Mouse (Mus musculus): ENCODE data around the gene Klhl29.

The Klhl29 gene

GRCm38 (mm10) chr12:5301841-5302240 is 73.6 kb downstream of the Klhl29 start:
- no peak for DNase-seq (ENCODE audit: low spot score in 2 of 2)

- DNase-seq (ENCODE audit: low spot score in 2 of 2): no peak
Measured at GRCm38 (mm10) chr12:5296422-5296821, 79.1 kb downstream of the Klhl29 start.

GRCm38 (mm10) chr12:5292316-5292715 is 83.2 kb downstream of the Klhl29 start:
- DNase-seq (ENCODE audit: low spot score in 2 of 2): no peak

- DNase-seq (ENCODE audit: low spot score in 2 of 2): no peak
Measured at GRCm38 (mm10) chr12:5285579-5285978, 89.9 kb downstream of the Klhl29 start.

- DNase-seq (ENCODE audit: low spot score in 2 of 2): no peak
Measured at GRCm38 (mm10) chr12:5284961-5285360, 90.5 kb downstream of the Klhl29 start.

GRCm38 (mm10) chr12:5283654-5284053 is 91.8 kb downstream of the Klhl29 start:
- no peak for DNase-seq (ENCODE audit: low spot score in 2 of 2)

GRCm38 (mm10) chr12:5282611-5283010 is 92.9 kb downstream of the Klhl29 start:
- DNase-seq (ENCODE audit: low spot score in 2 of 2): no peak

GRCm38 (mm10) chr12:5279873-5280272 is 95.6 kb downstream of the Klhl29 start:
- DNase-seq (ENCODE audit: low spot score in 2 of 2): no peak

- DNase-seq (ENCODE audit: low spot score in 2 of 2): no peak
Measured at GRCm38 (mm10) chr12:5277028-5277427, 98.5 kb downstream of the Klhl29 start.

- no peak for DNase-seq (ENCODE audit: low spot score in 2 of 2)
Measured at GRCm38 (mm10) chr12:5275507-5275936, 100.0 kb downstream of the Klhl29 start.

GRCm38 (mm10) chr12:5274519-5274944 is 101.0 kb downstream of the Klhl29 start:
- DNase-seq (ENCODE audit: low spot score in 2 of 2): no peak

GRCm38 (mm10) chr12:5273316-5274047 is 102.0 kb downstream of the Klhl29 start:
- DNase-seq (ENCODE audit: low spot score in 2 of 2): no peak

GRCm38 (mm10) chr12:5270527-5270926 is 105.0 kb downstream of the Klhl29 start:
- no peak for DNase-seq (ENCODE audit: low spot score in 2 of 2)

- no peak for DNase-seq (ENCODE audit: low spot score in 2 of 2)
Measured at GRCm38 (mm10) chr12:5269936-5270335, 105.5 kb downstream of the Klhl29 start.

GRCm38 (mm10) chr12:5269061-5269460 is 106.4 kb downstream of the Klhl29 start:
- no peak for DNase-seq (ENCODE audit: low spot score in 2 of 2)

GRCm38 (mm10) chr12:5268188-5268612 is 107.3 kb downstream of the Klhl29 start:
- peak in 1 of 2 experiments; percentile 52 for DNase-seq (ENCODE audit: low spot score in 2 of 2)

- no peak for DNase-seq (ENCODE audit: low spot score in 2 of 2)
Measured at GRCm38 (mm10) chr12:5267271-5268187, 108.0 kb downstream of the Klhl29 start.

GRCm38 (mm10) chr12:5266773-5267172 is 108.7 kb downstream of the Klhl29 start:
- DNase-seq (ENCODE audit: low spot score in 2 of 2): no peak

GRCm38 (mm10) chr12:5261476-5261875 is 114.0 kb downstream of the Klhl29 start:
- no peak for DNase-seq (ENCODE audit: low spot score in 2 of 2)

- DNase-seq (ENCODE audit: low spot score in 2 of 2): no peak
Measured at GRCm38 (mm10) chr12:5258779-5259178, 116.7 kb downstream of the Klhl29 start.

GRCm38 (mm10) chr12:5257174-5257573 is 118.3 kb downstream of the Klhl29 start:
- no peak for DNase-seq (ENCODE audit: low spot score in 2 of 2)

GRCm38 (mm10) chr12:5255079-5255478 is 120.4 kb downstream of the Klhl29 start:
- DNase-seq (ENCODE audit: low spot score in 2 of 2): no peak

Data from urinary bladder, postnatal 4 days (tissue).